Mouse (Mus musculus) limb, embryonic 14.5 days (tissue): ENCODE data around the gene Plekha7. TPM values are rescaled to one million over a fixed set of nuclear protein-coding genes. Genes with fewer than 3 reads are reported as not detected.
"Not testable (repeated sequence)": the region's sequence is repeated elsewhere in the genome, so short reads cannot be mapped to it uniquely, and the experiment has no call there.

Source experiments
- ATAC-seq: fragments of 200-750 bp; cut with Nextera tagmentation; 2 replicates; pipeline ENCODE4 v1.8.0; 2017; ENCODE audit warnings: low read depth, moderate number of reproducible peaks, moderate TSS enrichment; ENCODE audit not compliant: low FRiP score
- DNase-seq: peaks from one replicate; pipeline ENCODE4 v3.0.0-alpha.2; 2015; ENCODE audit warnings: low spot score
- H3K27ac ChIP-seq: fragments of 300-500 bp; sonication (generic); replicated peaks from 2 replicates; pipeline ENCODE4 v1.5.1; 2014; ENCODE audit warnings: low read depth, mild to moderate bottlenecking, low read length, moderate library complexity, mixed read lengths
- H3K27me3 ChIP-seq: fragments of 300-500 bp; sonication (generic); 2 replicates; pipeline ENCODE4 v1.6.1; 2014; ENCODE audit warnings: low read length, mixed read lengths; ENCODE audit not compliant: control insufficient read depth, insufficient read depth
- H3K36me3 ChIP-seq: fragments of 300-500 bp; sonication (generic); 2 replicates; pipeline ENCODE4 v1.6.1; 2014; ENCODE audit warnings: mild to moderate bottlenecking, low read length, moderate library complexity, mixed read lengths; ENCODE audit not compliant: control insufficient read depth, insufficient read depth
- H3K4me1 ChIP-seq: fragments of 300-500 bp; sonication (generic); 2 replicates; pipeline ENCODE4 v1.6.1; 2014; ENCODE audit warnings: antibody characterized with exemption, low read length, mixed read lengths; ENCODE audit not compliant: control insufficient read depth, insufficient read depth
- H3K4me2 ChIP-seq: fragments of 300-500 bp; sonication (generic); replicated peaks from 2 replicates; pipeline ENCODE4 v1.6.1; 2014; ENCODE audit warnings: low read depth, mild to moderate bottlenecking, low read length, moderate library complexity; ENCODE audit not compliant: severe bottlenecking
- H3K4me3 ChIP-seq: fragments of 300-500 bp; sonication (generic); replicated peaks from 2 replicates; pipeline ENCODE4 v1.5.1; 2014; ENCODE audit warnings: low read length
- H3K9ac ChIP-seq: fragments of 300-500 bp; sonication (generic); 2 replicates; pipeline ENCODE4 v1.6.1; 2014; ENCODE audit warnings: mild to moderate bottlenecking, low read depth, low read length, moderate library complexity; ENCODE audit not compliant: severe bottlenecking
- H3K9me3 ChIP-seq: fragments of 300-500 bp; sonication (generic); 2 replicates; pipeline ENCODE4 v1.6.1; 2016; ENCODE audit warnings: low read length; ENCODE audit not compliant: control insufficient read depth
- POLR2A ChIP-seq: fragments of 200-500 bp; IDR thresholded peaks from 2 replicates; pipeline ENCODE4 v1.8.0; 2012; ENCODE audit warnings: inconsistent platforms, mild to moderate bottlenecking, moderate library complexity, borderline replicate concordance; ENCODE audit not compliant: insufficient read depth, insufficient read length; ENCODE audit errors: extremely low read depth
- WGBS: fragments of 180-500 bp; shearing (Covaris S2); extraction: QIAGEN DNeasy Blood & Tissue Kit; methylation state at CpG from one replicate; pipeline ENCODE4 v1.1.7; 2014; 5-methylcytosine and 5-hydroxymethylcytosine counted together
- polyA plus RNA-seq, 2 experiments: library from polyadenylated mRNA; depleted of rRNA in 1 of 2; stranded (reverse) in 1 of 2; unstranded in 1 of 2; fragments of >200 nt; fragmentation: Nextera tagmentation in 1 of 2; extraction: Ambion mirVana in 1 of 2; gene quantifications; 2 replicates each; pipeline versions ENCODE4 v1.2.1 to v1.2.3; 2012 to 2014

The Plekha7 gene
- polyA plus RNA-seq, 2 experiments: 9.9 to 14.3 TPM

- Histone ChIP-seq H3K27me3 (no peaks in the 10 kb centered on the region), H3K4me2 (peak overlapping the region; percentile 87), H3K4me3 (peak overlapping the region; percentile 52), H3K4me1 (peaks cover 16% of the 10 kb centered on the region), H3K9me3 (no peaks in the 10 kb centered on the region), H3K36me3 (no peaks in the 10 kb centered on the region), H3K27ac (peak overlapping the region; percentile 92), H3K9ac (peak overlapping the region; percentile 73)
- DNase-seq (peak; percentile 97), ATAC-seq (peak; percentile 100)
- under 1% methylated on average over 38 of the region's 38 CpGs for WGBS
- TF ChIP-seq POLR2A: peak; percentile 97; the same call in 1 of the 2 replicates
Observed at GRCm38 (mm10) chr7:116092710-116093465, 215.3 kb downstream of the Plekha7 start.

- not testable (repeated sequence) for H3K4me1 ChIP-seq, H3K36me3 ChIP-seq, ATAC-seq, H3K4me3 ChIP-seq, H3K4me2 ChIP-seq, H3K9me3 ChIP-seq, H3K27me3 ChIP-seq, DNase-seq, H3K27ac ChIP-seq, H3K9ac ChIP-seq
- WGBS: 94% methylated on average over 11 of the region's 11 CpGs
Observed at GRCm38 (mm10) chr7:116084366-116084765, 223.8 kb downstream of the Plekha7 start, which contains the start of gene Gm4353. Gene Gm4353, minus strand, starts transcription at chr7:116084635.

Other genes with a start within 250 kb of the Plekha7 start
- gene Gm4353, start 223.7 kb downstream of the Plekha7 start, polyA plus RNA-seq (2012; rRNA removed): 0.79 and 0.87 TPM in 2 replicates
- 1.1 and 1.4 TPM in 2 replicates for gene Gm4353, start 223.7 kb downstream of the Plekha7 start, polyA plus RNA-seq (2014; fragmentation: Nextera tagmentation; extraction: Ambion mirVana)
- gene Rps13, start 25.8 kb upstream of the Plekha7 start, polyA plus RNA-seq (2012; rRNA removed): 952 and 1,380 TPM in 2 replicates
- 930 and 1,010 TPM in 2 replicates for gene Rps13, start 25.8 kb upstream of the Plekha7 start, polyA plus RNA-seq (2014; fragmentation: Nextera tagmentation; extraction: Ambion mirVana)
- 21.4 and 21.8 TPM in 2 replicates for gene Pik3c2a, start 135.1 kb upstream of the Plekha7 start, polyA plus RNA-seq (2012; rRNA removed)
- 22.9 and 29.8 TPM in 2 replicates for gene Pik3c2a, start 135.1 kb upstream of the Plekha7 start, polyA plus RNA-seq (2014; fragmentation: Nextera tagmentation; extraction: Ambion mirVana)
- gene Nucb2, start 196.0 kb upstream of the Plekha7 start, polyA plus RNA-seq (2012; rRNA removed): 10.8 and 21.5 TPM in 2 replicates
- gene Nucb2, start 196.0 kb upstream of the Plekha7 start, polyA plus RNA-seq (2014; fragmentation: Nextera tagmentation; extraction: Ambion mirVana): 27.5 and 29.7 TPM in 2 replicates